Mouse (Mus musculus) c-Kit-positive CD71-positive TER-119-negative erythroid progenitor cells, embryonic 14.5 days (primary cell): ENCODE data around the gene Pde6b.

ENCODE experiments used
- DNase-seq: peaks from one replicate; pipeline ENCODE4 v3.0.0-alpha.2; 2013; ENCODE audit warnings: low read depth

The Pde6b gene

GRCm38 (mm10) chr5:108388201-108388600 is at the start of gene Pde6b:
Pde6b (plus strand) TSS chr5:108388391.
- DNase-seq: no peak

- DNase-seq: no peak
Measured at GRCm38 (mm10) chr5:108343680-108344170, 44.5 kb upstream of the Pde6b start.

- DNase-seq: no peak
Measured at GRCm38 (mm10) chr5:108345313-108346071, 42.7 kb upstream of the Pde6b start.

- DNase-seq: no peak
Measured at GRCm38 (mm10) chr5:108347843-108348242, 40.3 kb upstream of the Pde6b start.

GRCm38 (mm10) chr5:108349511-108350148 is 38.6 kb upstream of the Pde6b start:
- no peak for DNase-seq

GRCm38 (mm10) chr5:108354056-108354455 is 34.1 kb upstream of the Pde6b start:
- DNase-seq: no peak

GRCm38 (mm10) chr5:108357862-108358261 is 30.3 kb upstream of the Pde6b start:
- DNase-seq: no peak

- DNase-seq: no peak
Measured at GRCm38 (mm10) chr5:108359491-108359890, 28.7 kb upstream of the Pde6b start.

GRCm38 (mm10) chr5:108360211-108360610 is 28.0 kb upstream of the Pde6b start:
- DNase-seq: no peak

- no peak for DNase-seq
Measured at GRCm38 (mm10) chr5:108362330-108362729, 25.9 kb upstream of the Pde6b start.

- no peak for DNase-seq
Measured at GRCm38 (mm10) chr5:108366328-108366983, 21.7 kb upstream of the Pde6b start.

- DNase-seq: no peak
Measured at GRCm38 (mm10) chr5:108366984-108367841, 21.0 kb upstream of the Pde6b start.

- DNase-seq: no peak
Measured at GRCm38 (mm10) chr5:108367871-108368332, 20.3 kb upstream of the Pde6b start, which contains the start of gene Gm42517. Gm42517 (minus strand) TSS chr5:108367922.

- DNase-seq: no peak
Measured at GRCm38 (mm10) chr5:108368446-108368845, 19.7 kb upstream of the Pde6b start.

- no peak for DNase-seq
Measured at GRCm38 (mm10) chr5:108368851-108369621, 19.2 kb upstream of the Pde6b start.

GRCm38 (mm10) chr5:108369964-108370363 is 18.2 kb upstream of the Pde6b start:
- no peak for DNase-seq

GRCm38 (mm10) chr5:108374079-108374478 is 14.1 kb upstream of the Pde6b start:
- DNase-seq: no peak

- no peak for DNase-seq
Measured at GRCm38 (mm10) chr5:108376059-108376458, 12.1 kb upstream of the Pde6b start.

- DNase-seq: no peak
Measured at GRCm38 (mm10) chr5:108378346-108378745, 9.8 kb upstream of the Pde6b start.

- DNase-seq: no peak
Measured at GRCm38 (mm10) chr5:108385632-108386031, 2.6 kb upstream of the Pde6b start.

GRCm38 (mm10) chr5:108386449-108386848 is 1.7 kb upstream of the Pde6b start:
- no peak for DNase-seq
